Mouse (Mus musculus) left cerebral cortex, adult 2 months (tissue): ENCODE data around the gene Ap1g1. TPM values are rescaled to one million over a fixed set of nuclear protein-coding genes. Genes with fewer than 3 reads are reported as not detected.
"Not testable (repeated sequence)": the region's sequence is repeated elsewhere in the genome, so short reads cannot be mapped to it uniquely, and the experiment has no call there.

Experiments
- DNase-seq, 2 experiments: peaks; one replicate each; pipeline ENCODE4 v3.0.0; 2021 to 2022; ENCODE audit warnings: low spot score in 2 of 2, mixed read lengths in 1 of 2; ENCODE audit errors: extremely low spot score in 1 of 2
- H3K27ac ChIP-seq: fragments of 200-600 bp; 2 replicates; pipeline ENCODE4 v1.8.1; 2022
- H3K4me3 ChIP-seq: fragments of 200-600 bp; 2 replicates; pipeline ENCODE4 v1.8.1; 2022
- CTCF ChIP-seq: fragments of 200-600 bp; IDR thresholded peaks from 2 replicates; pipeline ENCODE4 v1.8.1; 2022; ENCODE audit warnings: antibody characterized with exemption, mild to moderate bottlenecking, moderate library complexity
- intact Hi-C: fragments of 180-260 bp; cut with DNase I; formaldehyde crosslinking; loops from one replicate; pipeline ENCODE4 v1.15.1; 2025
- long read RNA-seq, 2 experiments: library from polyadenylated mRNA; stranded (forward); transcript quantifications; one replicate each; pipeline ENCODE4 v2.0.0; 2021; ENCODE audit warnings: borderline mapping rate in 2 of 2
- total RNA-seq, 2 experiments: library from RNA; stranded (reverse); gene quantifications; 2 replicates each; pipeline ENCODE4 v1.2.3; 2021

The Ap1g1 gene
- 10 to 100 TPM; 80.8 to 85.0 TPM for total RNA-seq
- long read RNA-seq, experiment 1, transcript Ap1g1-201 (23 exons, 3,692 nt) = major isoform, 9 of 61 reads
- long read RNA-seq, experiment 1, partial matches to known transcripts = 4 of 61 reads
- long read RNA-seq, experiment 1, other reads (novel, unspliced or antisense) = 48 of 61 reads
- long read RNA-seq, experiment 2, transcript Ap1g1-201 (23 exons, 3,692 nt) = major isoform, 7 of 48 reads
- long read RNA-seq, experiment 2, partial matches to known transcripts = 6 of 48 reads
- long read RNA-seq, experiment 2, other reads (novel, unspliced or antisense) = 31 of 48 reads

DNA sequence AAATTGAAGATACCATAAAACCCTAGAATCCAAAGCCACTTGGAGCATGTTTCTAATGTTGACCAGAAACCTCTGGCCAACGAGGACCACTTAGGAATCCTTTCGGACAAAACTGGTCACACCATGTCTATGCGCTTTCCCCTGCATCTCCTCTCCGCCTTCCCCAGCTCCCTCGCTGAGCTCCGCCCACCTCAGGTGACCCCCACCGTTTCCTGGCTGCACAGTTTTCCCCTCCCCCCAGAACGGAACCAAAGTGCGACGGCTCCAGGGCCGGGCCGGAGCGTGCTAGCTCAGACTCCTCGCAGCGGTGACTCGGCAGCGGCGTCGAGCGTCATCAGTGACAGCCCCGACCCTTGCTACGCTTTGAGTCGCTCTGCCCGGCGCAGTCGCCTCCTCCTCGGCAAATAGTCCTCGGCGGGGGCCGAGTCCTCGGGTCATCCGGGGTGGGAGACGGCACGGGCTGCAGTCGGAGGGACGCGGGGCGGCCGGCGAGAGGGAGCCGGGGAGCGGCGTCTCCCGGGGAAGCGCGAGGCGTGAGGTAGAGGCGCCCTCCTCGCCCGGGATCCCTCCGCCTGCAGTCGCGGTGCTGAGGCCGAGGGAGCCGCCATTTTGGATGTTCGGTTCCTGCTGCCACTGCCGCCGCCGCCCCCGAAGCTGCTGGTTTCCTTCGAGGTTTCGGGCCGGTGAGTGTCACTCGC lies at the start of gene Ap1g1:
TSS of gene Ap1g1 (plus strand) at position 275 of the 698 bp plus-strand sequence.
- Histone ChIP-seq H3K4me3 (peak within 1 kb of the TSS; percentile 97), H3K27ac (peak within 1 kb of the TSS; percentile 99)
- DNase-seq = peak; percentile 95 to 97
- intact Hi-C loops = loop anchor here (1.0 to 2.0 kb wide), 4 partner anchors 72 to 213 kb away; partner anchors contain the start of genes Dhodh, Dhx38, Ist1 and Txnl4b
- no peak for TF ChIP-seq CTCF

DNA sequence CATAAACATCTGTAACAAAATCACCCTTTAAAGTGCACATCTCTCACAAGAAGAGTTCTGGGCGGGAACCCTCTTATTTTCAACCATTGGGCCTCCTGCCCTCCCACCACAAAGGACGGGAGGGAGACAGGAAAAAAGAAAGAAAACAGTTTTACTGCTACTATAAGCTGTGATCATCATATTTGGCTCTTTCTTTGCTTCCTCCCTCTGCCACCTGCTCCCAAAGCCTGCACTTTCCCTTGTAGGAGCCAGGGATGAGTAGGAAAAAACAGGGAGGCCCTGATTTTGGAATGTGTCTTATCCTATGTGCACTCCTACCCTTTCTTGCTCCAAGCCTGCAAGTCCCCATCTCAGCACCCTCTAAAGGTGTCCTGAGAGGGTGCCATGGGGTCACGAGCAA lies 47.3 kb upstream of the Ap1g1 start:
- Histone ChIP-seq H3K4me3 (no peak overlapping the region), H3K27ac (no peak overlapping the region)
- no peak for TF ChIP-seq CTCF
- no peak for DNase-seq
- intact Hi-C loops = no loop called here

DNA sequence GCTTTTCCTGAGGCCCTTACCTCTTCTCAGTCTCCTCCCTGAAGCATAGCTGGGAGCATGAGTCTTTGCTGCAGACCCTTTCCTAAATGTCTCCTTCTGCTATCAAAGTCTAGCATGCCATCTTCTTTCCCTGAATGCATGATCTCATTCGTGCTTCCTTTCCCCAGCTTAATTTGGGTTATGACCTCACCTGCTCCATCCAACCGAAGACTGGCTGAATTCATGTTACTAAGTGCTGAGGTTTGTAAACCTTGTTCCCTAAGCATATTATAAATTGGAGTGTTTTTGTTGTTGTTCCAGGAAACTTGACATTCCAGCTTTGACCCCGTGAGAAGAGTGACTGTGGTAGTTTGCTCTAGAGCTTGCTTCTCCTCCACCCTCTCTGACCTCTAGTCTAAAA lies 44.3 kb upstream of the Ap1g1 start:
- Histone ChIP-seq H3K4me3 (no peak overlapping the region), H3K27ac (no peak overlapping the region)
- TF ChIP-seq CTCF = no peak
- DNase-seq = no peak
- intact Hi-C loops = no loop called here

DNA sequence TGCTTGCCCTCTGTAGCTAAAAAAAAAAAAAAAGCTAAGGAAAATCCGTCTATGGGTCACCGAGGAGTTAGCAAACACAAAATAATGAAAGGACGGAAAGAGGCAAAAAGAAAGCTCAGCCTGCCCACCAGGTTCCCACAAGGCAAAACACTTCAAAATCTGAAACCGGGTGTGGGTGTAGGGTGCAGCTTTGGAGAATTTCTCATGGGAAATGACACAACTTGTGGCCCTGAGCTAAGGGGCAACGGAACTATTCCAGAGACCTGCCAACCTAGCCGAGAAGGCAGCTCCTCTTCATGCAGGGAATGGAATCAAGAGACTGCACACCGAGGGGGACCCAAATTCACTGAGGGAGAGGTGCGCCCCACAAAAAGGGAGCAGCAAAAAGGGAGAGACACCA lies 41.5 kb upstream of the Ap1g1 start:
- H3K4me3 ChIP-seq = peak overlapping the region; percentile 72
- H3K27ac ChIP-seq = peak overlapping the region; percentile 88
- TF ChIP-seq CTCF = no peak
- intact Hi-C loops = no loop called here
- DNase-seq = no peak

DNA sequence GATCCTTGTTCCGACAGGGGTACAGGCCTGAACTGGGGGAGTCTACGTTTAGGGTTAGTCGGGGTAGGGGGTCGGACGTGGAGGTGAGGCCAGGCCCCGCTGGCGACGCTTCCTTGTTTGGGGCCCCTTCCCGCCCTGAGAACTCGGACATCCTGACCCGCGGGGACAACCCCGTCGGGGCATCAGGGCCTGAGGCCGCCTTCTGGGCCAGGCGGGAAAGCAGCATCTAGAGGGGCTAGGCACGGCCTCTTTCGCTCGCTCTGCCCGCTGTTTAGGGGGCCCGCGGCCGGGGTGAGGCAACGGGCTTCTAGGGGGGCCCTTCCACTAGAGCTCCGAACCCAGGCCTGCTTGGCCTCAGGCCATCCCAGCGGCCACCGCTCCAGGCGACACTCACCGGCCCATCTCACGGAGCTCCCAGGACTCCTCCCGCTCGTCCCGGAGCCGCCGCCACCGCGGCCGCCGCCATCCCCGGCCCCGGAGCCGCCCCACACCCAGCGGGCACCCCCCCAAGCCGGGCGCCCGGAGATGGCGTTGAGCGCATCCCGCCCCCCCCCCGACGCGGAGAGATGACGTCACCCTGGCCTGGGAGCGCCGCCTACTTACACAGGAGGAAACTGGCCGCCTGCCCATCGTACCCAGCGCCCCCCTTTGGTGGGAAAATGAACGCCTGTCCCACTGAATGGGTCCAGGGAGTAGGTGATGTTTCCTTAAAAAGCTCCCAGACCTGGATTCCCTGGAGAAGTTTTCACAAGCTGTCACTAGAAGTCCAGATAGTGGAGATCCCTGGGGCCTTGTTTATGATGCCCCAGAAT lies 40.9 kb upstream of the Ap1g1 start, which contains the start of gene Atxn1l:
TSS of gene Atxn1l (minus strand) at position 503 of the 812 bp plus-strand sequence.
- intact Hi-C loops = no loop called here
- H3K27ac ChIP-seq = peak within 1 kb of the TSS; percentile 88
- peak; percentile 54 for TF ChIP-seq CTCF
- DNase-seq = peak; percentile 82
- H3K4me3 ChIP-seq = peak within 1 kb of the TSS; percentile 72

DNA sequence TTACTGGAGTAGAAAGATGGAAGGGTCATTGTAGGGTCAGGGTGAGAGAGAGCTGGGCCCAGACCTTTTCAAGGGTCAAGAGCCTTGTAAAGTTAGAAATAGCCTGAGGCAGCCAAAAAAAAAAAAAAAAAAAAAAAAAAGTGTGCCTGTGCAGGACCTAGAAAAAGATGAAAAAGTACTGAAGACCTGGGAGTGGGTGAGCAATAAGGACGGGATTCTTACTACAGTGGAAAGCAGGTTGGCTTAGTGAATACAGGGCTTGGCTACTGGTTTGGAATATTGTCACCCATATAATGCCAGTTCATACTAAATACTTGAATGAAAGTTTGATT lies 40.3 kb upstream of the Ap1g1 start:
- H3K4me3 ChIP-seq = peak overlapping the region; percentile 72
- intact Hi-C loops = no loop called here
- TF ChIP-seq CTCF = no peak
- peak overlapping the region; percentile 88 for H3K27ac ChIP-seq
- DNase-seq = no peak

GRCm38 (mm10) chr8:109747468-109748199 lies 30.7 kb upstream of the Ap1g1 start:
- intact Hi-C loops = no loop called here
- no peak overlapping the region for H3K4me3 ChIP-seq
- no peak overlapping the region for H3K27ac ChIP-seq
- DNase-seq = no peak
- no peak for TF ChIP-seq CTCF

DNA sequence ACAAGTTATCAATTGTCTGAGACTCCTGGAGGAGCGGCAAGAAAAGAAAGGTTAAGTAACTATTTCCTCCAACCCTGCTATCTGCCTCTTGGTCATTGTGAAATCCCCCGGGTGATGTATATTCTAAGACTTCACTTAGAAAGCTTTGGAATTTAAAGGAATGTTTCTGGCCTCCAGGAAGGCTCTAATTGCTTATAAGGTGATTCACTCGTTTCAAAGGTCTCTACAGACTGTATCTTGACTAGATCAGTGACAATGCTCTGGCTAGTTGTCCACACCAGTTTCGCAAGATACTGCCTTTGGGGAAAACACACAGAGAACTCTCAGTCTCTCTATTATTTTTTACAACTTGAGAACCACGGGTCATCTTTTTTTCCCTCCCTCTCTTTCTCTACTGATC lies 28.1 kb upstream of the Ap1g1 start:
- Histone ChIP-seq H3K27ac (no peak overlapping the region), H3K4me3 (no peak overlapping the region)
- intact Hi-C loops = no loop called here
- no peak for TF ChIP-seq CTCF
- no peak for DNase-seq

GRCm38 (mm10) chr8:109750699-109751098 lies 27.7 kb upstream of the Ap1g1 start:
- intact Hi-C loops = no loop called here
- Histone ChIP-seq H3K27ac (no peak overlapping the region), H3K4me3 (no peak overlapping the region)
- peak; percentile 8; the same call in 1 of the 2 replicates for TF ChIP-seq CTCF
- peak in 1 of 2 experiments; percentile 30 for DNase-seq

GRCm38 (mm10) chr8:109751731-109752485 lies 26.4 kb upstream of the Ap1g1 start:
- H3K4me3 ChIP-seq = no peak overlapping the region
- no peak for DNase-seq
- TF ChIP-seq CTCF = no peak
- intact Hi-C loops = no loop called here
- no peak overlapping the region for H3K27ac ChIP-seq

GRCm38 (mm10) chr8:109754696-109755095 lies 23.7 kb upstream of the Ap1g1 start:
- TF ChIP-seq CTCF = no peak
- no peak for DNase-seq
- intact Hi-C loops = no loop called here
- Histone ChIP-seq H3K27ac (no peak overlapping the region), H3K4me3 (no peak overlapping the region)

- H3K4me3 ChIP-seq, intact Hi-C loops, H3K27ac ChIP-seq, DNase-seq: not testable (repeated sequence)
Measured at GRCm38 (mm10) chr8:109755554-109755953, 22.8 kb upstream of the Ap1g1 start.
